Mouse (Mus musculus): ENCODE results near the gene Rai14. TPM values are rescaled to one million over a fixed set of nuclear protein-coding genes. Genes with fewer than 3 reads are reported as not detected.
"Not testable (repeated sequence)": the region's sequence is repeated elsewhere in the genome, so short reads cannot be mapped to it uniquely, and the experiment has no call there.

Rai14 gene
- total RNA-seq, 4 experiments from 2014 or later, result 23.7 to 42.1 (median 28.6) TPM

- no peak for DNase-seq
Measured at GRCm38 (mm10) chr15:10609107-10609506, 105.3 kb downstream of the Rai14 start.

- no peak for DNase-seq
Measured at GRCm38 (mm10) chr15:10608508-10609098, 105.8 kb downstream of the Rai14 start.

- no peak for DNase-seq
Measured at GRCm38 (mm10) chr15:10599413-10599812, 115.0 kb downstream of the Rai14 start.

- DNase-seq, result no peak
Measured at GRCm38 (mm10) chr15:10598259-10599225, 115.9 kb downstream of the Rai14 start.

- DNase-seq, result no peak
Measured at GRCm38 (mm10) chr15:10596871-10597270, 117.6 kb downstream of the Rai14 start.

GRCm38 (mm10) chr15:10595408-10595807 lies 119.0 kb downstream of the Rai14 start:
- no peak for DNase-seq

GRCm38 (mm10) chr15:10594910-10595309 lies 119.5 kb downstream of the Rai14 start:
- no peak for DNase-seq

- DNase-seq, result no peak
Measured at GRCm38 (mm10) chr15:10593094-10593493, 121.3 kb downstream of the Rai14 start.

- DNase-seq, result no peak
Measured at GRCm38 (mm10) chr15:10586565-10586964, 127.9 kb downstream of the Rai14 start.

GRCm38 (mm10) chr15:10584359-10585187 lies 129.9 kb downstream of the Rai14 start:
- no peak for DNase-seq

- peak; percentile 19 for DNase-seq
Measured at GRCm38 (mm10) chr15:10583408-10583807, 131.0 kb downstream of the Rai14 start.

- DNase-seq, result no peak
Measured at GRCm38 (mm10) chr15:10579159-10579558, 135.3 kb downstream of the Rai14 start.

- DNase-seq, result no peak
Measured at GRCm38 (mm10) chr15:10566486-10566885, 147.9 kb downstream of the Rai14 start.

GRCm38 (mm10) chr15:10564201-10564600 lies 150.2 kb downstream of the Rai14 start:
- DNase-seq, result no peak

- DNase-seq, result no peak
Measured at GRCm38 (mm10) chr15:10562281-10562680, 152.1 kb downstream of the Rai14 start.

- DNase-seq, result no peak
Measured at GRCm38 (mm10) chr15:10560005-10560404, 154.4 kb downstream of the Rai14 start.

GRCm38 (mm10) chr15:10558465-10558864 lies 156.0 kb downstream of the Rai14 start, which contains the start of gene Ttc23l:
TSS of gene Ttc23l (minus strand) at chr15:10558668.
- no peak for DNase-seq

GRCm38 (mm10) chr15:10554336-10554735 lies 160.1 kb downstream of the Rai14 start:
- DNase-seq, result no peak

GRCm38 (mm10) chr15:10540271-10541088 lies 173.9 kb downstream of the Rai14 start:
- DNase-seq, result no peak

GRCm38 (mm10) chr15:10535969-10536368 lies 178.5 kb downstream of the Rai14 start:
- no peak for DNase-seq

GRCm38 (mm10) chr15:10534591-10534990 lies 179.8 kb downstream of the Rai14 start:
- no peak for DNase-seq

GRCm38 (mm10) chr15:10533361-10533760 lies 181.1 kb downstream of the Rai14 start:
- DNase-seq, result not testable (repeated sequence)

Data from adrenal gland, adult 8-10 months (tissue).